Mouse (Mus musculus) midbrain, postnatal 0 days (tissue): Measurements from ENCODE around the gene Sult6b2. TPM values are rescaled to one million over a fixed set of nuclear protein-coding genes. Genes with fewer than 3 reads are reported as not detected.

Experiments used
- ATAC-seq: fragments of 200-750 bp; cut with Nextera tagmentation; 2 replicates; pipeline ENCODE4 v1.8.0; 2017; ENCODE audit warnings: moderate number of reproducible peaks, mild to moderate bottlenecking, moderate TSS enrichment, moderate library complexity; ENCODE audit not compliant: low FRiP score
- DNase-seq: peaks from one replicate; pipeline ENCODE4 v3.0.0-alpha.2; 2015; ENCODE audit warnings: low spot score
- H3K27ac ChIP-seq: fragments of 300-500 bp; sonication (generic); 2 replicates; pipeline ENCODE4 v1.5.1; 2014; ENCODE audit warnings: low read depth, mild to moderate bottlenecking, low read length, mixed read lengths
- H3K27me3 ChIP-seq: fragments of 300-500 bp; sonication (generic); 2 replicates; pipeline ENCODE4 v1.6.1; 2014; ENCODE audit warnings: low read length, control low read depth, mixed read lengths; ENCODE audit not compliant: insufficient read depth
- H3K36me3 ChIP-seq: fragments of 300-500 bp; sonication (generic); 2 replicates; pipeline ENCODE4 v1.6.1; 2014; ENCODE audit warnings: low read length, control low read depth, mixed read lengths; ENCODE audit not compliant: insufficient read depth
- H3K4me1 ChIP-seq: fragments of 300-500 bp; sonication (generic); 2 replicates; pipeline ENCODE4 v1.6.1; 2014; ENCODE audit warnings: mild to moderate bottlenecking, control low read depth, antibody characterized with exemption, low read length, mixed read lengths; ENCODE audit not compliant: insufficient read depth
- H3K4me2 ChIP-seq: fragments of 300-500 bp; sonication (generic); 2 replicates; pipeline ENCODE4 v1.6.1; 2014; ENCODE audit warnings: low read depth, mild to moderate bottlenecking, low read length, mixed read lengths; ENCODE audit not compliant: poor library complexity, severe bottlenecking
- H3K4me3 ChIP-seq: fragments of 300-500 bp; sonication (generic); 2 replicates; pipeline ENCODE4 v1.5.1; 2014; ENCODE audit warnings: low read depth, mild to moderate bottlenecking, low read length, moderate library complexity
- H3K9ac ChIP-seq: fragments of 300-500 bp; sonication (generic); replicated peaks from 2 replicates; pipeline ENCODE4 v1.6.1; 2014; ENCODE audit warnings: mild to moderate bottlenecking, low read length, moderate library complexity, mixed read lengths; ENCODE audit not compliant: poor library complexity, severe bottlenecking
- H3K9me3 ChIP-seq: fragments of 300-500 bp; sonication (generic); 2 replicates; pipeline ENCODE4 v1.6.1; 2016; ENCODE audit warnings: low read length, control low read depth
- CTCF ChIP-seq: IDR thresholded peaks from 2 replicates; pipeline ENCODE4 v1.5.1; 2016; ENCODE audit warnings: antibody characterized with exemption, mild to moderate bottlenecking
- WGBS: fragments of 180-500 bp; shearing (Covaris S2); extraction: QIAGEN DNeasy Blood & Tissue Kit; methylation state at CpG from one replicate; pipeline ENCODE4 v1.1.7; 2014; 5-methylcytosine and 5-hydroxymethylcytosine counted together
- polyA plus RNA-seq: library from polyadenylated mRNA; unstranded; fragments of >200 nt; fragmentation: Nextera tagmentation; extraction: Ambion mirVana; gene quantifications from 2 replicates; pipeline ENCODE4 v1.2.1, GENCODE M21; 2015
- total RNA-seq: library from RNA; depleted of rRNA; stranded (reverse); fragments of >200 nt; gene quantifications from 2 replicates; pipeline ENCODE4 v1.2.3, GENCODE M21; 2014

The Sult6b2 gene
- total and polyA plus RNA-seq, 2 experiments from 2014 or later = 0.33 TPM; not detected in 1

DNA sequence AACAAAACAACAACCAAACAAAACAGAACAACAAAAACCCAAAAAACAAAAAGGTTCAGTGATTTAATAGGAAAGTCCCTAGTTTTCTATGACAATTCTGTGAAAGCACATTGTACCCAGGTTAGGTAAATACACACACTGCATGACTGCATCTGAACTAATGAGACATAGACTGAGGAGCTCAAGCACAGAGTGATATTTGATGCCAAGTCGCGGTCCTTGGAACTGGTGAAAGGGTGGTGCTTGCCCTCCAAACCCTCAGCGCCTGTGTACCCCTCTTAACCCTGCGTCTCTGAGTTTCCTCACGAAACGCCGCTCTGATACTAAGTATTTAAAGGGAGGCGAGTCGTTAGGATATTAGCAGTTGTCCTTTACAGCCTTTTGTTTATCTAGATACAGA is 37.0 kb downstream of the Sult6b2 start:
- Histone ChIP-seq H3K4me3 (no peak overlapping the region), H3K9ac (no peak overlapping the region), H3K27me3 (no peaks in the 10 kb centered on the region), H3K4me1 (no peaks in the 10 kb centered on the region), H3K36me3 (peaks cover 56% of the 10 kb centered on the region), H3K27ac (no peak overlapping the region), H3K9me3 (no peaks in the 10 kb centered on the region), H3K4me2 (no peak overlapping the region)
- whole genome bisulfite sequencing = 94% methylated on average over 9 of the region's 9 CpGs
- DNase-seq (no peak), ATAC-seq (no peak)
- no peak for TF ChIP-seq CTCF

GRCm38 (mm10) chr6:142764933-142765332 is 39.4 kb downstream of the Sult6b2 start:
- H3K36me3 ChIP-seq = peaks cover 49% of the 10 kb centered on the region

DNA sequence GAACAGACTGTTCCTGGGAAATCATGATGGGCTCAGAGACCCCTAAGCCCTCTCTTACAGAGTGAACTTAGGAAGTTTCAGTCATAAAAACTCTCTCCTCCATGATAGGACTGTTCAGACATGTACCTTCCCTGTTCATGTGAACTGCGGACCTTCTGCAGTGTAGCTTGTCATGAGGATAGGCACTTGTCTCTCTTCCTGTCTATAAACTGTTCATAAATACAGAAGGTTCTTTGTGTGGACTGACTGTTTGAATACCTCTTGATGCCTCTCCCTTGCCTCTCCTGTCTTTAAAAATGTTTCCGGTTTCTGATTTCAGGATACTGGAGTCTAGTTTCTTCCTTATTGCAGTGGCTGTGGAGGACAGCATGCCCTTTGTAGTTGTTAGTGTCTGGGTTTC is 44.7 kb downstream of the Sult6b2 start:
- Histone ChIP-seq H3K9me3 (no peaks in the 10 kb centered on the region), H3K27me3 (no peaks in the 10 kb centered on the region), H3K27ac (no peak overlapping the region), H3K4me2 (no peak overlapping the region), H3K4me1 (peaks cover 9% of the 10 kb centered on the region; the same call in 1 of the 2 replicates), H3K4me3 (no peak overlapping the region), H3K9ac (no peak overlapping the region), H3K36me3 (peaks cover 8% of the 10 kb centered on the region; the same call in 1 of the 2 replicates)
- 100% methylated on average over 2 of the region's 2 CpGs for WGBS
- no peak for DNase-seq
- TF ChIP-seq CTCF = no peak
- no peak for ATAC-seq

More at GRCm38 (mm10) chr6:142764933-142765332, 39.4 kb downstream of the Sult6b2 start:
- H3K9ac ChIP-seq = no peak overlapping the region
- DNase-seq (no peak), ATAC-seq (no peak)
- WGBS = 49% methylated on average over 2 of the region's 2 CpGs
- H3K27ac ChIP-seq = no peak overlapping the region
- no peak overlapping the region for H3K4me2 ChIP-seq
- TF ChIP-seq CTCF = no peak
- H3K4me3 ChIP-seq = no peak overlapping the region
- H3K9me3 ChIP-seq = no peaks in the 10 kb centered on the region
- no peaks in the 10 kb centered on the region for H3K4me1 ChIP-seq
- no peaks in the 10 kb centered on the region for H3K27me3 ChIP-seq

GRCm38 (mm10) chr6:142758562-142758961 is 45.7 kb downstream of the Sult6b2 start:
- Histone ChIP-seq H3K36me3 (peaks cover 7% of the 10 kb centered on the region; the same call in 1 of the 2 replicates), H3K4me3 (no peak overlapping the region), H3K27ac (no peak overlapping the region), H3K9ac (no peak overlapping the region), H3K4me2 (no peak overlapping the region), H3K27me3 (no peaks in the 10 kb centered on the region), H3K4me1 (peaks cover 9% of the 10 kb centered on the region; the same call in 1 of the 2 replicates), H3K9me3 (no peaks in the 10 kb centered on the region)
- 95% methylated on average over 6 of the region's 6 CpGs for WGBS
- ATAC-seq (no peak), DNase-seq (no peak)
- TF ChIP-seq CTCF = no peak

- peak overlapping the region; percentile 88 for H3K4me3 ChIP-seq
- peak overlapping the region; percentile 78; the same call in 1 of the 2 replicates for H3K9ac ChIP-seq
- no peak for TF ChIP-seq CTCF
- H3K4me1 ChIP-seq = peaks cover 9% of the 10 kb centered on the region; the same call in 1 of the 2 replicates
- peak overlapping the region; percentile 68 for H3K4me2 ChIP-seq
- no peak for DNase-seq
- no peaks in the 10 kb centered on the region for H3K9me3 ChIP-seq
- H3K27me3 ChIP-seq = no peaks in the 10 kb centered on the region
- H3K27ac ChIP-seq = 0 out of 2 replicates have a peak overlapping the region, but pooled peaks have one; percentile 47
- WGBS = 93% methylated on average over 6 of the region's 6 CpGs
- ATAC-seq = no peak
- H3K36me3 ChIP-seq = peaks cover 7% of the 10 kb centered on the region; the same call in 1 of the 2 replicates
Observed at GRCm38 (mm10) chr6:142757976-142758375, 46.3 kb downstream of the Sult6b2 start.

- Histone ChIP-seq H3K36me3 (peaks cover 7% of the 10 kb centered on the region; the same call in 1 of the 2 replicates), H3K27me3 (no peaks in the 10 kb centered on the region), H3K4me3 (peak overlapping the region; percentile 88), H3K4me2 (peak overlapping the region; percentile 68), H3K9ac (peak overlapping the region; percentile 78), H3K27ac (peak overlapping the region; percentile 85), H3K9me3 (no peaks in the 10 kb centered on the region), H3K4me1 (peaks cover 9% of the 10 kb centered on the region; the same call in 1 of the 2 replicates)
- DNase-seq (no peak), ATAC-seq (no peak)
- no peak for TF ChIP-seq CTCF
- 34% methylated on average over 10 of the region's 10 CpGs for WGBS
Observed at GRCm38 (mm10) chr6:142757334-142757965, 46.9 kb downstream of the Sult6b2 start.
